Mouse (Mus musculus): Measurements from ENCODE around the gene Ttc30b. TPM values are rescaled to one million over a fixed set of nuclear protein-coding genes. Genes with fewer than 3 reads are reported as not detected.

Gene Ttc30b
- total and polyA plus RNA-seq, 2 experiments, result 3.5 to 8.7 TPM

DNA sequence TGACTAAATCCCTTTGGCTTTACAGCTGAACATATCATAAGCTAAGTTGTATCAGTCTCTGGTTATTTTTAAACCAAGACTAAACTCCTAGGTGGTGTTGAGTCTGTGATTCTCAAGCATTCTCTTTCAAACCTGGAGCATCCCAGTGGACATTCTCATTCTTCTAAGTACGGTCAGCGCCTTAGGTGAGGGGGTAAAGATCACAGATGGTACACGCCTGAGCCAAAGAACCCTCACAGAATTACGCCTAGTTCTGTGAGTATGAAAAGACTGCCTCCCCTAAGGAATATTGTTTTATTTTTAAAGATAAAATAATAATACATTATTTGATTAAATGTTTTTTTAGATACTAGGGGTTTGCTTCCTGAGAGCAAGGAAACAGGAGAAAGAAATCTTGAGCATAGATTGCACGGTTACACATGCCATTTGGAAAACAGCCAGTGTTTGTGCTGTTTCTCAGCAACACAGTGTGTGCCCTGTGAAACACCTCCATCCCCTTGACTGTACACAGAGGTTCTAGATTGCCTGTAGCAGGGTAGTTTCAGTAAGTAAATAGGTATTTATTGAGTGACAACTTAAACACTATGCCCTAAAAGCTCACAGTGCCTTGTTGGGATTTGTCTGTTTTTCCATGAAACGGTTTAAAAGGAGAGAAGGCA lies 8.5 kb downstream of the Ttc30b start:
- no peak overlapping the region for H3K9ac ChIP-seq (ENCODE audit: low read depth, low read length)
- H3K36me3 ChIP-seq (ENCODE audit: control insufficient read depth, insufficient read depth, low read length), result peaks cover 19% of the 10 kb centered on the region
- DNase-seq (ENCODE audit: extremely low read depth, low read depth, low spot score), result no peak
- no peak overlapping the region for H3K27ac ChIP-seq (replicated peaks; ENCODE audit: insufficient read depth, low read depth, low read length)
- no peaks in the 10 kb centered on the region for H3K4me1 ChIP-seq (ENCODE audit: control insufficient read depth, insufficient read depth, low read length)
- no peaks in the 10 kb centered on the region for H3K27me3 ChIP-seq (ENCODE audit: control insufficient read depth, insufficient read depth, low read length)
- TF ChIP-seq CTCF (IDR thresholded peaks at IDR 0.05; ENCODE audit: low read depth, low read length) (no peak), POLR2A (IDR thresholded peaks at IDR 0.05; ENCODE audit: extremely low read depth, insufficient read depth, low read length) (no peak)
- H3K79me2 ChIP-seq (ENCODE audit: control insufficient read depth, insufficient read depth, low read length), result no peaks in the 10 kb centered on the region
- H3K4me3 ChIP-seq (ENCODE audit: insufficient read depth, low read depth, low read length), result no peak overlapping the region
- 86% methylated on average over 6 of the region's 6 CpGs for WGBS

- Histone ChIP-seq H3K27ac (replicated peaks; ENCODE audit: insufficient read depth, low read depth, low read length) (no peak overlapping the region), H3K4me3 (ENCODE audit: insufficient read depth, low read depth, low read length) (no peak overlapping the region), H3K9ac (ENCODE audit: low read depth, low read length) (no peak overlapping the region), H3K27me3 (ENCODE audit: control insufficient read depth, insufficient read depth, low read length) (no peaks in the 10 kb centered on the region), H3K4me1 (ENCODE audit: control insufficient read depth, insufficient read depth, low read length) (no peaks in the 10 kb centered on the region), H3K36me3 (ENCODE audit: control insufficient read depth, insufficient read depth, low read length) (peaks cover 19% of the 10 kb centered on the region), H3K79me2 (ENCODE audit: control insufficient read depth, insufficient read depth, low read length) (no peaks in the 10 kb centered on the region)
- TF ChIP-seq POLR2A (IDR thresholded peaks at IDR 0.05; ENCODE audit: extremely low read depth, insufficient read depth, low read length), result no peak
- no peak for TF ChIP-seq CTCF (IDR thresholded peaks at IDR 0.05; ENCODE audit: low read depth, low read length)
- no peak for DNase-seq (ENCODE audit: extremely low read depth, low read depth, low spot score)
- WGBS, result 95% methylated on average over 2 of the region's 2 CpGs
Measured at GRCm38 (mm10) chr2:75929141-75929540, 9.2 kb downstream of the Ttc30b start.

- Histone ChIP-seq H3K27me3 (ENCODE audit: control insufficient read depth, insufficient read depth, low read length) (no peaks in the 10 kb centered on the region), H3K79me2 (ENCODE audit: control insufficient read depth, insufficient read depth, low read length) (no peaks in the 10 kb centered on the region), H3K27ac (replicated peaks; ENCODE audit: insufficient read depth, low read depth, low read length) (no peak overlapping the region), H3K9ac (ENCODE audit: low read depth, low read length) (no peak overlapping the region), H3K4me3 (ENCODE audit: insufficient read depth, low read depth, low read length) (no peak overlapping the region), H3K36me3 (ENCODE audit: control insufficient read depth, insufficient read depth, low read length) (peaks cover 19% of the 10 kb centered on the region), H3K4me1 (ENCODE audit: control insufficient read depth, insufficient read depth, low read length) (no peaks in the 10 kb centered on the region)
- DNase-seq (ENCODE audit: extremely low read depth, low read depth, low spot score), result no peak
- WGBS, result 91% methylated on average over 3 of the region's 3 CpGs
- TF ChIP-seq POLR2A (IDR thresholded peaks at IDR 0.05; ENCODE audit: extremely low read depth, insufficient read depth, low read length), result no peak
- TF ChIP-seq CTCF (IDR thresholded peaks at IDR 0.05; ENCODE audit: low read depth, low read length), result no peak
Measured at GRCm38 (mm10) chr2:75928011-75928410, 10.4 kb downstream of the Ttc30b start.

DNA sequence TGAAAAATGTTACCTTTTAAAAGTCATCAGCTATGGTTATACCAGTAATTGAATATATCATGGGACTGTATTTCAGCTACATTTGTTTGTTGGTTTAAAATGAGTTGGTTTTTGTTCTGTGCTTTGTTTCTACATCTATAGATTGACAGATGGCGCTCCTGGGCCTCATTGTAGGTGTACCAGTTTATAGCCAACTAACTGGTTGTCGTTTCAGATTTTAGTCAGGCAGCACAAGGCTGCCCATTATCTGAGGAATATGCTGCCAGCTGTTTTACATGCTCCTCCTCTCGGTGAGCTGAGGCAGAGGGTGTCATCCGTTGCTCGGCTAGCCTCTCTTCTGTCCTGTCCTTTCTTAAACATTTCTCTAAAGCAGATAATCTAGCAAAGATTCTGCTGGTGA lies 12.3 kb downstream of the Ttc30b start:
- no peak overlapping the region for H3K27ac ChIP-seq (replicated peaks; ENCODE audit: insufficient read depth, low read depth, low read length)
- DNase-seq (ENCODE audit: extremely low read depth, low read depth, low spot score), result no peak
- TF ChIP-seq CTCF (IDR thresholded peaks at IDR 0.05; ENCODE audit: low read depth, low read length) (no peak), POLR2A (IDR thresholded peaks at IDR 0.05; ENCODE audit: extremely low read depth, insufficient read depth, low read length) (no peak)
- no peak overlapping the region for H3K9ac ChIP-seq (ENCODE audit: low read depth, low read length)
- H3K36me3 ChIP-seq (ENCODE audit: control insufficient read depth, insufficient read depth, low read length), result peaks cover 19% of the 10 kb centered on the region
- H3K4me3 ChIP-seq (ENCODE audit: insufficient read depth, low read depth, low read length), result no peak overlapping the region
- H3K4me1 ChIP-seq (ENCODE audit: control insufficient read depth, insufficient read depth, low read length), result no peaks in the 10 kb centered on the region
- no peaks in the 10 kb centered on the region for H3K27me3 ChIP-seq (ENCODE audit: control insufficient read depth, insufficient read depth, low read length)
- 83% methylated on average over 5 of the region's 5 CpGs for WGBS
- no peaks in the 10 kb centered on the region for H3K79me2 ChIP-seq (ENCODE audit: control insufficient read depth, insufficient read depth, low read length)

GRCm38 (mm10) chr2:75923807-75924340 lies 14.5 kb downstream of the Ttc30b start:
- Histone ChIP-seq H3K4me1 (ENCODE audit: control insufficient read depth, insufficient read depth, low read length) (no peaks in the 10 kb centered on the region), H3K36me3 (ENCODE audit: control insufficient read depth, insufficient read depth, low read length) (peaks cover 19% of the 10 kb centered on the region), H3K27me3 (ENCODE audit: control insufficient read depth, insufficient read depth, low read length) (no peaks in the 10 kb centered on the region), H3K4me3 (ENCODE audit: insufficient read depth, low read depth, low read length) (no peak overlapping the region), H3K9ac (ENCODE audit: low read depth, low read length) (no peak overlapping the region), H3K79me2 (ENCODE audit: control insufficient read depth, insufficient read depth, low read length) (no peaks in the 10 kb centered on the region), H3K27ac (replicated peaks; ENCODE audit: insufficient read depth, low read depth, low read length) (no peak overlapping the region)
- WGBS, result 99% methylated on average over 4 of the region's 4 CpGs
- TF ChIP-seq POLR2A (IDR thresholded peaks at IDR 0.05; ENCODE audit: extremely low read depth, insufficient read depth, low read length) (no peak), CTCF (IDR thresholded peaks at IDR 0.05; ENCODE audit: low read depth, low read length) (no peak)
- DNase-seq (ENCODE audit: extremely low read depth, low read depth, low spot score), result no peak

DNA sequence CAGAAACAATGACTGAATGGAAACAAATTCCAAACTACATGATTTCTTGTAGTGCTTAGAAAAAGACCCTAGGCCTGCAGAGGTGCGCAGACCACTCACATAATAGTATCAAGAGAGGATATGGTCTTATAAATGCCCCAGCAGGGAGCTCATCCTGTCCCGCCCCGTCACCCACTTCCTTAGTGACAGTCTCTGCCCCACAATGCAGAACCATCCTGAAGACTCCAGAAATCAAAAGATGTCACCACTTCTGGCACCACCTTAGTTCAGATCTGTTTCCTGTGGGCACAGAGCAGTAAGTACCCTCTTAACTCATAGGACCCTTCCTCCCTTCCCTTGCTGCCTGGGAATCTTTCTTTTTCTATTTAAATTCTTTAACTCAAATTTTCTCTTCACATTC lies 23.3 kb downstream of the Ttc30b start:
- no peak for DNase-seq (ENCODE audit: extremely low read depth, low read depth, low spot score)
- H3K36me3 ChIP-seq (ENCODE audit: control insufficient read depth, insufficient read depth, low read length), result peaks cover 15% of the 10 kb centered on the region; the same call in 1 of the 2 replicates
- 89% methylated on average over 3 of the region's 3 CpGs for WGBS
- no peak overlapping the region for H3K27ac ChIP-seq (replicated peaks; ENCODE audit: insufficient read depth, low read depth, low read length)
- H3K27me3 ChIP-seq (ENCODE audit: control insufficient read depth, insufficient read depth, low read length), result no peaks in the 10 kb centered on the region
- no peak for TF ChIP-seq CTCF (IDR thresholded peaks at IDR 0.05; ENCODE audit: low read depth, low read length)
- no peak for TF ChIP-seq POLR2A (IDR thresholded peaks at IDR 0.05; ENCODE audit: extremely low read depth, insufficient read depth, low read length)
- no peaks in the 10 kb centered on the region for H3K79me2 ChIP-seq (ENCODE audit: control insufficient read depth, insufficient read depth, low read length)
- no peak overlapping the region for H3K9ac ChIP-seq (ENCODE audit: low read depth, low read length)
- H3K4me3 ChIP-seq (ENCODE audit: insufficient read depth, low read depth, low read length), result no peak overlapping the region
- H3K4me1 ChIP-seq (ENCODE audit: control insufficient read depth, insufficient read depth, low read length), result no peaks in the 10 kb centered on the region
